Mouse (Mus musculus): ENCODE measurements around the gene Hoxa2. TPM values are rescaled to one million over a fixed set of nuclear protein-coding genes. Genes with fewer than 3 reads are reported as not detected.

Gene Hoxa2
- not detected for total RNA-seq (2021)

DNA sequence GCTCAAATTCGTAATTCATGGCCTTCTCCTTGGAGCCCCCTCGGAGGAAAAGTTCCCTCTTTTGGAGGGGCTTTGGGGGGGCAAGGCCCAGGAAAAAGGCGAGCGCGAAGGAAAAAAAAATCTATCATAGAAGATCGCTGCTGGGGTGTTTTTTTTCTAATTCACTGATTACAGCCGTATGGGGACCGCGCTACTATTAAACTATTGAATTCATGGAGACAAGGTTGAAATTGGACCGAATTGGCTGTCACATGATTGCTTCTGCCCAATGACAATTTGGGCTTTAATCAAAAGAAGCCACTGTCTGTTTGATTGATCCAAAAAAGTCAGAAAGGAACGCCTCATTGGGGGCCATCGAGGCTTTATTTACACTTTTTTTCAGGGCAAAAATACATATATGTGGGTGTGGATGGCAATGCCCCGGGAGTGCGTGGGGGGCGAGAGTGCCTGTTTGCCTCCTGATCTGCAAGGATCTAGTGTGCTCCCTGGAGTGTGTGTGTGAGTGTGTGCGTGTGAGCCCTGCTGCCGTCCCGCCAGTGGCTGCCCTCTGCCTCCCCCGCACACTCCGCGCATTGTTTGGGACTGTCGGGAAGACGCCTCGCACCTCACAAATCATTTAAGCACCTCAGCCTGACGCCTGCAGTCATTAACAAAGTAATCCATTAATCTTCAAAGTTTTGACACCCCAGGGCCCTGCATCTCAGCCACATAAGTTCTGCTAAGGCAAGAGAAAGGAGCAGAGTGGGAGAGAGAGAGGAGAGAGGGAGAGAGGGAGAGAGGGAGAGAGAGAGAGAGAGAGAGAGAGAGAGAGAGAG lies at the start of gene Hoxa2:
Hoxa2 (minus strand) TSS at position 206 of the 815 bp plus-strand sequence.
- DNase-seq (ENCODE audit: extremely low spot score in 1 of 2, low spot score in 1 of 2): no peak

DNA sequence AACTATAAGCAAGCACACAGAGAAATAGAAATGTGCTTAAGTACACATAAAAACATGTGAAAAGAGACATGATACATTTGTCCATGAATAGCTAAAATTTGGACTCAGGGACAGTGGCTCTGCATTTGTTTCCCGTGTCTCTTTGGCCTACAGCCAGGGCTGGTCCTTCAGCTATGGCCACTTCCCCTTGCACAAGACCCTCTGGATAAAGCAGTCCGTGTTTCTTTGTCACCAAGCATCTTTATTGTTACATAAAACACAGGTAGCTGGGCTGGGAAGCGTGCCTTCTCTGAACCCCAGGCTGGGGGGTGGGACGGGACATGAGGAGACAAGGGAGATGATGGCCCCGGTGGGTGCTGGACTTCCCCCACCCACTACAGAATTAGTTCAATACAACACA lies 49.6 kb upstream of the Hoxa2 start:
- no peak for DNase-seq (ENCODE audit: extremely low spot score in 1 of 2, low spot score in 1 of 2)

DNA sequence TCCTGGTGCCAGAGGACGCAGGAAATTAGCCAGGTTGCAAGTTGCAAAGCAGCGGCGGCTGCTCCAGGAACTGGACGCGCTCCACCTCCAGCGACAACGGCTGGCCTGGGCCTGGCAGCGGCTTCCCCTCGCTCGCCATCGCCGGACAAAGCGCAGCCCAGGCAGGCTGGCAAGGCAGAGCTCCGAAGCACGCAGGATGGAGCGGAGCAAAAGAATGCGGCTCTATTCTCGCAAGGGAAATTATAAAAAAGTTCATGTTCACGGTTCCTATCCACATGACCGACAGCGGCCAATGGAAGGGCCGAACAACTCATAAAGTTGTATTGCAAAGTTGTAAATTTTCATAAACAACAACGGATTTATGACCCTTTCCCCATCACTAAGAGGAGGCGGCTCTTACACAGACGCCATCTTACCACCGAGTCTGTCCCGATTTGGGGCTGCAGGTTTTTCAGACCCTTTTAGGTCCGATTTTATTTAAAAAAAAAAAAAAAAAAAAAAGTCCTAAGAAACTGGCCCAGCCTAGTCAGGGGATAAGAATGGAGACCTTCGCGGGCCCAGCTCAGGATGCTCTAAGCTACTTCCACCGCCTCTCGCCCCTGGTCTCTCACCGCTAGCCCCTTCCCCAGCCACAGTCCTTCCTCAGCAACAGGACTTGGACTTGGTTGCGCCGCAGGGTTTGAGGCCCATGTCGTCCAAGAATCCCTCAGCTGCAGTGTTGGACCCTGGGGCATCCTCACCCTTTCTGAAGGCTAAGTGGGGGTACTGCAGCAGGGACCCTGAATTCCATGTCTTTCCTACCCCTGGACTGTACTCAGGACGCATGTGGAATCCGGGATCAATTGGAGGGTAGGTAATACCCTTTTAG lies 48.7 kb upstream of the Hoxa2 start, which contains the start of the genes Hoxa3 and Gm28308:
Hoxa3 (minus strand) TSS at position 218 of the 868 bp plus-strand sequence.
Gm28308 (minus strand) TSS at position 221 of the 868 bp plus-strand sequence.
- DNase-seq (ENCODE audit: extremely low spot score in 1 of 2, low spot score in 1 of 2): no peak

DNA sequence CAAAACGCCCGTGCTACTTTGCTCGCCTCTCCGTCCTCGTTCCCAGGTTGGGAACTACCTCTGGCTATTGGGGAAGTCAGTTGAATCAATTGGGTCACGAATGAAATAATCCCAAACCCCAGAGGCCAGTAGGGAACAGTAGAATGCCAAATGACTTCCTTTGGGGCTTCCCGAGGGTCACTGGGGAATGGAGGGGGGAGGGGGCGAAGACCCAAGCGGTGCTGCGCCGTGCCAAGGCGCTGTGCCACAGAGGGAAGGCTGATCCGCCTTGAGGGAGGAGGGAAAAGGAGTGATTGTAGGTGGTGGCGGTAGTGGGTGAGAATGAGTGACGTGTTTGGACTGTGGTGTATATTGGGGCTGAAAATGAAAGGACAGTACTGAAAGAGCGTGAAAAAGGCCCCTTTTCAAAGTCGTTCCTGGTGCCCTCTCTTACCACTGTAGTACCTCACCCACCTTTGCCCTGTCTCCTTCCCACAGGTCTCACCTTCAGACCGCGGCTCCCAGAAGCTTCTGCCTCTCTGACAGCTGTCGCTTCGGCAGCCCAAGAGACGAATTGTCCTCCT lies 48.0 kb upstream of the Hoxa2 start:
- no peak for DNase-seq (ENCODE audit: extremely low spot score in 1 of 2, low spot score in 1 of 2)

DNA sequence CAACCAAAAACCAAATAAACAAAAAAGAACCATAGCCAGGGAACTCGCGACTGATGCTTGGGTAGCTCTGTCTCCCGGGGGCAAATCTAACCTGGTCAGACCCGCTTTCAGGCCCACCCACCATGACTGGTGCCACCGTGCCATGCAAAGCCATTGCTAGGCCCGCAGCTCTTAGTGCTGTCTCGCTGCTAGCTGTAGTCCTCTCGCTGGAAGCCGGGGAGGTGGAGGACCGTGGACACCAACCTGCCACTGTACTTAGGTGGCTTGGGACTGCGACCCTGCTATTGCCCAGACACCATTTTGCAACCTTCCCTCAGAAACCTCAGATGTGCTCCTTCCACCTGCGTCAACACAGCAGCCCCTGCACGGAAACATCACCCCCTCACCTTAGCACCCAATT lies 47.3 kb upstream of the Hoxa2 start:
- DNase-seq (ENCODE audit: extremely low spot score in 1 of 2, low spot score in 1 of 2): peak in 1 of 2 experiments; percentile 11

DNA sequence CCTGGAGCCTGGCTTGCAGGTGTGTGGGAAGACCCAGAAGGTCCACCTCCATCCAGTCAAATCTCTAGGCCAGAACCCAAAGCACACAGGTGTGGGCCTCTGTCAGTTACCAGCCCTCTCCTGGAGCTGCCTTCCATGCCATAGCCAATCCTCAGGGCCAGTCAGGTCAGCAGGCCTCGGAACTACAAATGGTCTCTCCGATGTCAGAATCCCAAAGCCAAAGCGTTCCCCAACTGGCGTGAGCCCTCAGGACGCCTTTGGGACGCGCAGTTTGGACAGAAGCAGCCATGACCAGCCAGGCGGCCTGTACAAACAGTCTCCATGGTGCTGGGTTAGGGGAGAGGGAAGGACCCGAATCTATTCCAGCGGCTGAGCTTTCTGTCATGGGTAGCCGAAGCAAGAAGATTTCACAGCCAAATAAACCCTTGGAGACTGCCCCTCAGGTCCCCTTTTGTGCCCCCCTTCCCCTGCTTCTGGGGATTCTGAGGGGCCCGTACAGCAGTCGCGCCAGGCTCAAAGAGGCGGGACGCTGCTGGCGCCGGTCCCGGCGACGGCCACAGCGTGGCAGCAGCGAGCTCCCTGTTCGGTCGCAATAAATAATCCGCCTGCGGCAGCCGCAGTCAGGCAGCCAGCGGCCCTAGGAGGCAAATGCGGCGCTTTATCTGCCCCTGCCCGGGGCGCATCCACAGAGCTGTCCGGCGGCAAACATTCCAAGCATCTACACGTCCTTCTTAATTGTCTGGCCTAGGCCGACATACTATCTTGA lies 46.7 kb upstream of the Hoxa2 start:
- peak; percentile 37 to 65 for DNase-seq (ENCODE audit: extremely low spot score in 1 of 2, low spot score in 1 of 2)

DNA sequence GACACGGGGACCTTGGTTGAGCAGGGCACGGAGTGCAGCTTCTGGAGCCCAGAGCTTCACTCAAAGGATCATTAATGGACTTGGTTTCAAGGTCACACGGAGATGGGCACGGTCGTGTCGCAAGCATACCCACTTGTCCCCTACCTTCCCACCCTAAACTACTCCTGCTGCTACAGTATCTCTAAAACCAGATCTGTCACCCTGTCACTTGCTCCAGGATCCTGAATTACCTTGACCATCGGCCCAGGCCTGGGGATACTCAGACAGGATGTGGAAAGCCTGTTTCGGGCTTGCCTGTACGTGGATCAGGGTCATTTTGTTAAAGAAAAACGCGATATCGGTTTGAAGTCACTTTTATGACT lies 45.0 kb upstream of the Hoxa2 start:
- DNase-seq (ENCODE audit: extremely low spot score in 1 of 2, low spot score in 1 of 2): no peak

DNA sequence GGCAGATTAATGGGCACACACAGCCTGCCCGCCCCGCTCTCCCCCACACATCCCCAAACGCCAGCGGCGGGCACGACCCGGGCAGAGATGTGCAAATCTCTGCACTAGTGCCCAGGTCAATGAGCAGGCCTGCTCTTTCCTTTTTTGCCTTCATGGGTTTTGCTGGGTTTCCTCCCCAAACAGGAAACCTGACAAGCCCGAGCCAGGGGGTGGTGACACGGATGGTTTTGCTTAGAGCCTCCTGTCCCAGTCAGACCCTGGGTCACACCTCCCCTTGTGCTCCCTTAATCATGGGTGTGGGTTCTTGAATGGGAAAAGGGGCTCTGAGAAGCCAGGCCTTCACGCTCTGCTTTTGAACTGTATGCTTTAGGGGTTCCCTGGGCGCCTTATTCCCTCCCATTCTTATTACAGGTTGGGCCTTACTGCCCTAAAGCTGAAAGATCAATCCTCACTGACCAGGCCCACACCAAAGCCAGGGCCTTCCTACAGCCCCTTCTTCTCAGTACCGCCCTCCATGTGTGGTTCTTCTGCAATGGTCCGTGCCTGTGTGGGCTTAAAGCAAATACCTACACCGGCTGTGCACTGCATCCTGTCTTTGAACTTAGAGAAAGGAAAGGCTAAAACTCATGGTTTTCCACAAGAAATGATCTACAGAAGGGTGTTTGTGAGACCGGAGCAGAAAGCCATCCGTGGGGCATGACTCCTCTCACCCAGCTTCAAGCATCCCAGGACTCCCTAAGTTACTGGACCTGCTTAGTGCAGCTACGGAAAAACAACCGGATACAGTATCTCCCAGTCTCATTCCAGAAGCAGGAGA lies 44.4 kb upstream of the Hoxa2 start:
- no peak for DNase-seq (ENCODE audit: extremely low spot score in 1 of 2, low spot score in 1 of 2)

DNA sequence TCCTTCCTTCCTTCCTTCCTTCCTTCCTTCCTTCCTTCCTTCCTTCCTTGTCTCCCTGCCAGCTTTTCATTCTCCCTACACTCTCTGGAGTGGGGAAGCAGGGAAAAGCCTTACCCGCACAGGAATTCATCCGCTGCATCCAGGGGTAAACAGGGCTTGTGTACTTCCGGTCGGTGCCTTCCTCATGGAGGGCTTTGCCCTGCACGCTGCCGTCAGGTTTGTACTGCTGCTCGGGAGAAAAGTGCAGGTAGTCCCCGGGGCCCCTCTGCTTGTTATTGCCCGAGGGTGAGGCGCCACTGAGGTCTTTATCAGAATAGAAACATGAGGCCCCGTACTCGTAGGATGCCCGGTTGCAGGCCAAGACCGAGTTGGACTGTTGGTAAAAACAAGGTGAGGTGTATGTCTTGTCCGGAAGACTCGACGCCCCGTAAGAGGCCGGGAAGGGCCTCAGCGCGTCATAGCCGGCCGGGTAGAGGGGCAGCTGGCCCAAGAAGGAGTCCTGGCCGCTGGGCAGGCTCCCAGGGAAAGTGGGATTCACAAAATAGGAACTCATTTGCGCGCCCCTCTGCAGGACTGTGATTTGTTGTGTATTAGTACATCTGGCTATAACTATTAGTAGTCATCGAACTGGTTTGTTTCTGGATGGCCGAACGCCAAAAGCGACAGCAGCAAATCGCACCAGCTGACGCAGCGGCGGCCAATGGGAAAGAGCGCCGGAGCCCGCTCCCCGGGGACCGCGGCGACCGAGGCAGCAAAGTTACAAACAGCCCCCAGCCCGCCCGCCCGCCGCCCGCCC lies 43.6 kb upstream of the Hoxa2 start, which contains the start of gene Hoxa6:
Hoxa6 (minus strand) TSS at position 651 of the 796 bp plus-strand sequence.
- no peak for DNase-seq (ENCODE audit: extremely low spot score in 1 of 2, low spot score in 1 of 2)

DNA sequence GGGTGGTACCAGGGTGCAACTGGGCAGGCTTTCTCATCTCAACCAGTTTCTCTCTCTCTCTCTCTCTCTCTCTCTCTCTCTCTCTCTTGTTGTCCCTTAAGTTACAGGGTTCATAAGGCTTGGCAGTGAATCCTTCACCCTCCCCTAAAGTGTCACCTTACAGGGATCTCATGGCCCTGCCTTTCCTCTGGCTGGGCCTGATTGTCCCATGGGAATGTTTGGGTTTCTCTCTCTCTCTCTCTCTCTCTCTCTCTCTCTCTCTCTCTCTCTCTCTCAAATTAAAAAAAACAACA lies 43.0 kb upstream of the Hoxa2 start:
- DNase-seq (ENCODE audit: extremely low spot score in 1 of 2, low spot score in 1 of 2): no peak

DNA sequence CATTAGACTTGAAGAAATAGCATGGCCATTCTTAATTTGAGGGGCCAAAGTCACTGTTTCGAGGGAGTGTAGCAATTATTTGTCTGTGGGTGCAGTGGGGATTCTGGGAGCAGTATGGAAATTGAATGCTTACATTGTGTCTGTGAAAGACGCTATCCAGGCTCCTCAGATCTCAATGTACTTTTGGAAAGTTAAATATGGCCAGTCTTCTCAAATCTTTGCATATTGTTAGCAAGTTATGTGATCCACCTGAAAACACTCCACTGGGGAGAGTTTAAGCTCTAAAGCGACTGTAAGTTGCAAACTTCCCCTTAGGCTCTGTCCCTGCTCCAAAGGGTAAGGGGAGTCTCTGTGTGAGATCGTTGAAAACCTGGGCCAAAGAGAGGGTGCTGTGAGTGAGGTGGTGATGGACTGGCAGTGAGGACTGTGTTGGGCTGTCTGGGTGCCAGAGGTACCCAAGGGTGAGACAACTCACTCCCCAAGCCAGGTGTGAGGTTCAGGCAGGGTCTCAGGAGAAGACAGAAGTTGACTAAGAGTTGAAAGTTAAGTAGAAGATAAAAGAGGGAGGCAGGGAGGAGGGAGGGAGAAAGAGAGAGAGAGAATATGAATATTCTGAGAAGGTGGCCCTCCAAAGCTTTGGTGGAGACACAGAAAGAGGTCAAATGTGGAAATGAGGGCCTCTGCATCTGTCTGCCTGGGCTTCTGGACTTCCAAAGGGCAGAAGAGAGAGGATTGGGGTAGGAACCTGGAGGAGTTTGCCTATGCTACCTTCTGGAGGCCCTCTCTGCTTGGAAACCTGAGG lies 42.5 kb upstream of the Hoxa2 start:
- DNase-seq (ENCODE audit: extremely low spot score in 1 of 2, low spot score in 1 of 2): no peak

DNA sequence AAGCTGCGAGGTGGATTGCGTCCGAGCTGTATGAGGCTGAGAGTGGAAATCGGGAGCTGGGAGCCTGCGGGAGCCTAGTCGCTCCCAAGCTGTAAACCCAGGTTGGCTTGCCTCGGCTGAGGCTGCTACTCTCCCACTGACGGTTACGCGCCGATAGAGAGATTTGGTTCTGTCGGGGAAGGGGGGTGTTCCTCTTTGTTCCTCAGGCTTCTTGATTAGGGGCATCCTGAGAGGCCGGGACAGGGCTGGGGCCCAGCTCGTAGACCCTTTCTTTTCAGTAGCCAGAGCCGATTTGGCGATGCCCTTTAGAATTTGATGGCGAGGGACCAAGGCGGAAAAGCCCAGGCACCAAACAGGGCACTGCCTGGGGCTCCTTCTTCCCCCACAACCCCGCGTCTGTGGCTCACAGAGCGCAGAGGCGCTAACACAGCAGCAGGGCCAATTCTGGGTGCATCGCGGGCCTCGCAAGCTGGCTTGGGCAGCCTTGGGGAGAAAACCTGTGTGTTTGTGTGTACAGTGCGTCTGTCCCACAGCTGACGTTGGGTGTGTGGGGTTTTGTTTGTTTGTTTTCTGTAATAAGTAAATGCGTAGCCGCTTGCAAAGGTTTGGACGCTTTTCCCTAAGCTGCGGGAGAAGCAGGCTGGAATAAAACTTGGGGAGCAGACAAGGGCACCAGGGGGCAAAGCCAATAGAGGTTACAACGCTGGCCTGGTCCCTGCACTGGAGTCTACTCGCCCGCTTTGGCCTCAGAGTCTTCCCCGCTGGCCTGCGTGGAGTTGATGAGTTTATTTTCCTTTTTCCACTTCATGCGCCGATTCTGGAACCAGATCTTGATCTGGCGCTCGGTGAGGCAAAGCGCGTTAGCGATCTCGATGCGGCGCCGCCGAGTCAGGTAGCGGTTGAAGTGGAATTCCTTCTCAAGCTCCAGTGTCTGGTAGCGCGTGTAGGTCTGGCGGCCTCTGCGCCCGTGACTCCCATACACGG lies 41.3 kb upstream of the Hoxa2 start:
- no peak for DNase-seq (ENCODE audit: extremely low spot score in 1 of 2, low spot score in 1 of 2)

DNA sequence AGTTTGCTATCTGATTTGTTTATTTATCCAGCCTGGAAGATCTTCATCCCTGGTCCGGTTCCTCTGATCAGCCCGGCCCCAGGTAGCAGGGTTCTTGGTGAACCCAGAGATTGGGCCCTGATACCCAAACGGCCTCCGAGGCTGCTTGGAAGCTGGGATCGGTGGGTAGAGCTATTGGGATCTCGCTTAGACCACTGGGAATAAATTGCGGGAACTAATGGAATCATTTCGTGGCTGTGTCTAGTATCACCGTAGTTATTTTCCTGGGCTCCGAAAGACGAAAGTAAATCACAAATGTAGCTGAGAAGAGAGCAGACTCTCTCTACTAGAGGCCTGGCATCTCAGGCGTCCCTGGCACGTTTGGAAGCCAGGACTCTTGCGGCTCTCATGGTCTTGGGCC lies 40.6 kb upstream of the Hoxa2 start:
- DNase-seq (ENCODE audit: extremely low spot score in 1 of 2, low spot score in 1 of 2): no peak

DNA sequence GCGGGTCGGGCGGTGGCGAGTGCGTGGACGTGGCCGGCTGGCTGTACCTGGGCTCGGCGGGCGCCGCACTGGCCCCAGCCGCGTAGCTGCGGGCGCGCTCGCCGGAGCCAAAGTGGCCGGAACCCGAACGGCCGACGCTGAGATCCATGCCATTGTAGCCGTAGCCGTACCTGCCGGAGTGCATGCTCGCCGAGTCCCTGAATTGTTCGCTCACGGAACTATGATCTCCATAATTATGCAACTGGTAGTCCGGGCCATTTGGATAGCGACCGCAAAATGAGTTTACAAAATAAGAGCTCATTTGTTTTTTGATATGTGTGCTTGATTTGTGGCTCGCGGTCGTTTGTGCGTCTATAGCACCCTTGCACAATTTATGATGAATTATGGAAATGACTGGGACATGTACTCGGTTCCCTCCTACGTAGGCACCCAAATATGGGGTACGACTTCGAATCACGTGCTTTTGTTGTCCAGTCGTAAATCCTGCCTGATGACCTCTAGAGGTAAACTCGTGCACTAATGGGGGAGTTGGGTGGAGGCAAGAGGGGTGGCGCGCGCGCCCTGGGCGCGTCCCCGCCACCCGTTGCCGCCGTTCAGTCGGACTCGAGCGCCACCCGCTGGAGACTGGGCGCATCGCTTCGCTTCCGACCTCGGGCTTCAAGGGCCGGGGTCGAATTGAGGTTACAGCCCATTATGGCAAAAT lies 39.6 kb upstream of the Hoxa2 start, which contains the start of gene Hoxa5:
Hoxa5 (minus strand) TSS at position 538 of the 703 bp plus-strand sequence.
- DNase-seq (ENCODE audit: extremely low spot score in 1 of 2, low spot score in 1 of 2): peak in 1 of 2 experiments; percentile 14

DNA sequence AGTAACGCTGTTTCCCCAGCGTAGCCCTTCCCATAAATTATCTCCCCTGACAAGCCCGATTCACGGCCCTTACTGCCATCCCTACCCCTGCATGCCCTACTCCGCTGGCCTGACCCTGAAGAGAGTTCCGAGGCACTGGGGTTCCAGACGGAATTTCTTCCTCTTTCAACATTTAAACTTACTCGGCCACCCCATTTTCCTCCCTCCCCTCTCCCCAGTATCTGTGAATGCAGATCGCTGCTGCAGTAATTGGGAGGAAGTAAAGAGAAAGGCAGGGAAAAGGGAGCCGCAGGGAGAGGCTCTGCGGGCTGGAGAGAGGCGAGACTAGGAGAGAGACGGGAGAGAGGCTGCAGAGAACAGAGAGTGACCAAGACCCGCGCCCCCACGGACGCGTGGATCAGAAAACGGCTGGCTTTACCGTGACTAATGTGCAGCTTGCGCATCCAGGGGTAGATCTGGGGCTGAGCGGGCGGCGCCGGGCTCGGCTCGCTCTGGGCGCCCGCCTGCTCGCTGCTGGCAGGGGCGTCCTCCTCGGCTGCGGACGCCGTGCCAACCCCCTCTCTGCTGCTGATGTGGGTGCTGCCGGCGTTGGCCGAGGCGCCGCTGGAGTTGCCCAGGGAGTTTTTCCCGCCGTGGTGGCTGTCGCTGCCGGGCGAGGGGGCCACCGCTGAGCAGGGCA lies 38.9 kb upstream of the Hoxa2 start:
- no peak for DNase-seq (ENCODE audit: extremely low spot score in 1 of 2, low spot score in 1 of 2)

DNA sequence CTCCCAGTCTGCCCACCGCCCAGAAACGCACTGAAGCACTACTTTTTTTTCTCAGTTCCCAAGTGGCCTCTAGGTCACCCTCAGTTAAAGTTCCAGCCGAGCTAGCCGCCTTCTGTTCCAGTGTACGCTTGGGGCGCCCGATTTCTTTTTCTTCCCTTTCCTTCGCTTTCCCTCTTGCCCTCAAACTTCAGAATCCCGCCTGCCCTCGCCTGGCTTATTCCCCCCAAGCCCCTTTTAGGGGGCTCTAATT lies 38.4 kb upstream of the Hoxa2 start:
- DNase-seq (ENCODE audit: extremely low spot score in 1 of 2, low spot score in 1 of 2): no peak

Data from layer of hippocampus, postnatal 25 days (tissue).